Mouse (Mus musculus) thymus, adult 2 months (tissue): ENCODE data around the gene Tnrc6b.

Experiments used
- CTCF ChIP-seq: fragments of 200-500 bp; IDR thresholded peaks from 2 replicates; pipeline ENCODE4 v1.5.1; 2012; ENCODE audit warnings: mild to moderate bottlenecking, control low read depth, low read length, moderate library complexity, borderline replicate concordance; ENCODE audit not compliant: control insufficient read depth, poor library complexity, insufficient read depth; ENCODE audit errors: extremely low read depth
- POLR2A ChIP-seq: fragments of 200-500 bp; IDR thresholded peaks from 2 replicates; pipeline ENCODE4 v1.6.1; 2012; ENCODE audit warnings: mild to moderate bottlenecking, low read length, control low read depth, moderate library complexity; ENCODE audit not compliant: control insufficient read depth, poor library complexity, insufficient read depth; ENCODE audit errors: extremely low read depth

GRCm38 (mm10) chr15:80836246-80836645, 125.1 kb downstream of the Tnrc6b start:
- TF ChIP-seq POLR2A: no peak
- no peak for TF ChIP-seq CTCF
